In the genomic region with DNA sequence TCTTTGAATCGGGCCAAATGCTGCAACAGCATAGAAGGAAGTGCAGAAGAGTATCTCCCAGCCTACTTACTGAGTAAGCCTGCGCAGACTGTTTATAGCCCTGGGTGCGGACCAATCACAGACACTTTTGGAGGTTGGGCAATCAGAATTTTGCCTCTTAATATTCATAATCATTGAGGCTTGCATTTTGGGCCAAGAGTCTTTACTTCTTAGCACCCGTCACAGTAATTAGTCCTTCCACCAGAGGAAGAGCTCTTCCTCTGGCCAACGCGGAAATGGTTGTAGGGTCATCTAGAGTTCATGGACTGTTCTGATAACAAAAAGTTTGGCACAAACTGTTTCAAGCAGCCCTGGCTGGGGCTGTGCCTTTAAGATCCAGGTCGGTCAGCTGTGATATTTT, we compare ENCODE assay signal across 16 mouse cellular contexts.
DNase-seq lines count a peak whose midpoint lies in the region; ATAC-seq and TF ChIP-seq lines count a peak whose summit lies in the region.
"Had no signal": no experiment of that assay in that cellular context is flagged by ENCODE, and none has a peak within 500 bp of the region (broad histone marks: within the 10 kb centered on the region; RNA-seq: fewer than 3 reads in every experiment).

No protein-coding gene starts in this region.

- H3K4me3 ChIP-seq in heart, postnatal 0 days (ENCODE audit: low read depth, low read length), result no peak overlapping the region
- no peak overlapping the region for H3K4me3 ChIP-seq in kidney, embryonic 16.5 days (ENCODE audit: low read length)
- H3K4me3 ChIP-seq: embryonic facial prominence, embryonic 15.5 days; neural tube, embryonic 12.5 days; stomach, embryonic 15.5 days had no signal

- H3K36me3 ChIP-seq in heart, postnatal 0 days (replicated peaks; ENCODE audit: control insufficient read depth, insufficient read depth, low read length), result no peaks in the 10 kb centered on the region
- 0 out of 2 replicates have a peak, but pooled peaks cover 2% of the 10 kb centered on the region for H3K36me3 ChIP-seq in kidney, embryonic 16.5 days (ENCODE audit: insufficient read depth, low read length)
- H3K36me3 ChIP-seq: embryonic facial prominence, embryonic 15.5 days; G1E; neural tube, embryonic 12.5 days; stomach, embryonic 15.5 days had no signal

- peaks cover 13% of the 10 kb centered on the region; the same call in 1 of the 2 replicates for H3K4me1 ChIP-seq in heart, postnatal 0 days (ENCODE audit: control insufficient read depth, insufficient read depth)
- peaks cover 9% of the 10 kb centered on the region for H3K4me1 ChIP-seq in kidney, embryonic 16.5 days (ENCODE audit: insufficient read depth, low read length)
- H3K4me1 ChIP-seq: embryonic facial prominence, embryonic 15.5 days; neural tube, embryonic 12.5 days; stomach, embryonic 15.5 days had no signal

- TF ChIP-seq EP300 in heart, postnatal 0 days (IDR thresholded peaks at IDR 0.05; ENCODE audit: low read depth), result no peak

- 24% methylated on average over 7 of the region's 7 CpGs for WGBS in heart, postnatal 0 days
- WGBS in kidney, embryonic 16.5 days, result 59% methylated on average over 7 of the region's 7 CpGs

- no peaks in the 10 kb centered on the region for H3K9me3 ChIP-seq in heart, postnatal 0 days (replicated peaks; ENCODE audit: control insufficient read depth, low read length)
- H3K9me3 ChIP-seq in kidney, embryonic 16.5 days (ENCODE audit: low read length), result no peaks in the 10 kb centered on the region
- H3K9me3 ChIP-seq: embryonic facial prominence, embryonic 15.5 days; G1E; neural tube, embryonic 12.5 days; stomach, embryonic 15.5 days had no signal

- peak overlapping the region; percentile 31 for H3K4me2 ChIP-seq in heart, postnatal 0 days (ENCODE audit: low read depth, low read length)
- H3K4me2 ChIP-seq in kidney, embryonic 16.5 days (replicated peaks; ENCODE audit: low read depth, low read length), result no peak overlapping the region
- H3K4me2 ChIP-seq: embryonic facial prominence, embryonic 15.5 days; neural tube, embryonic 12.5 days; stomach, embryonic 15.5 days had no signal

- DNase-seq in heart, adult 18-20 months, result peak; percentile 34 to 56
- no peak for DNase-seq in heart, postnatal 25 days (ENCODE audit: low spot score)
- peak; percentile 11 for DNase-seq in ZHBTc4 (ENCODE audit: low read depth, low spot score)
- DNase-seq in heart, postnatal 0 days (ENCODE audit: low spot score), result peak; percentile 79
- DNase-seq in ovary, adult 18-20 months (ENCODE audit: low spot score), result no peak
- DNase-seq in frontal cortex, postnatal 25 days (ENCODE audit: low spot score in 2 of 2), result no peak
- DNase-seq in right cerebral cortex, postnatal 10 days (ENCODE audit: low spot score in 2 of 2), result no peak
- DNase-seq: cerebellum, postnatal 25 days; midbrain, embryonic 14.5 days had no signal

- intact Hi-C loops in heart, postnatal 25 days (cut with DNase I), result no loop called here

- peak; percentile 82 for ATAC-seq in heart, postnatal 0 days (ENCODE audit: insufficient read depth, low read depth)
- peak; percentile 54; the same call in 1 of the 2 replicates for ATAC-seq in kidney, embryonic 16.5 days (ENCODE audit: low FRiP score, low TSS enrichment)
- ATAC-seq: activated CD4-positive, CD25-positive, alpha-beta regulatory T cell, adult 4 months had no signal

- no peak overlapping the region for H3K9ac ChIP-seq in heart, postnatal 0 days (replicated peaks; ENCODE audit: low read depth, low read length)
- no peak overlapping the region for H3K9ac ChIP-seq in kidney, embryonic 16.5 days (replicated peaks; ENCODE audit: low read length)
- H3K9ac ChIP-seq: embryonic facial prominence, embryonic 15.5 days; liver, embryonic 14.5 days; neural tube, embryonic 12.5 days; stomach, embryonic 15.5 days had no signal

- H3K27me3 ChIP-seq in heart, postnatal 0 days (ENCODE audit: control insufficient read depth, insufficient read depth, low read length), result no peaks in the 10 kb centered on the region
- no peaks in the 10 kb centered on the region for H3K27me3 ChIP-seq in kidney, embryonic 16.5 days (ENCODE audit: insufficient read depth, low read length)
- H3K27me3 ChIP-seq: embryonic facial prominence, embryonic 15.5 days; neural tube, embryonic 12.5 days; stomach, embryonic 15.5 days had no signal

- no peak for TF ChIP-seq CTCF in heart, postnatal 0 days (IDR thresholded peaks at IDR 0.05; ENCODE audit: low read depth)

- peak overlapping the region; percentile 23 for H3K27ac ChIP-seq in heart, postnatal 0 days (ENCODE audit: low read depth)
- peak overlapping the region; percentile 58 for H3K27ac ChIP-seq in kidney, embryonic 16.5 days (ENCODE audit: low read length)
- H3K27ac ChIP-seq: embryonic facial prominence, embryonic 15.5 days; liver, embryonic 14.5 days; neural tube, embryonic 12.5 days; stomach, embryonic 15.5 days had no signal

Comparison
In these comparisons a context has a peak if more than half of its experiments do, and no peak if none do; other contexts are left out.
1. DNase-seq: peak in heart, adult 18-20 months (2 of 2), ZHBTc4 (single experiment) and heart, postnatal 0 days (single experiment); none in heart, postnatal 25 days (single experiment), ovary, adult 18-20 months (single experiment), frontal cortex, postnatal 25 days (0 of 2) and right cerebral cortex, postnatal 10 days (0 of 2).